Mouse (Mus musculus): ENCODE data around the gene Ctf2.

Ctf2 gene

DNA sequence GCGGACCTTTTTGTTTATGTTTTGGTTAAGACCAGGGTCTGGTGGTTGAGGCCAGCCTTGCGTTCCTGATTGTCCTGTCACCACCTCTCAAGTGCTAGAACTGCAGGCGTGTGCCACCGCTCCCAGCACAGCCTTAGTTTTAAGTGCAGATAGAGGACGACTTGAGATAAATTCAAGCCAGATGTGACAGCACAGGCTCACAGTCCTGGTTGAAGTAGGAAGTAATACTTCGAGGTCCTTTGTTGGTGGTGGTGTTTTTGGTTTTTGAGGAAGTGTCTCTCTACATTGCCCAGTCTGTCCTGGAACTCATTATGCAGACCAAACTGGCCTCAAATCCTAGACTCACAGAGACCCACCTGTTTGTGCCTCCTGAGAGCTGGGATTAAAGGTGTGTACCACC lies 27.8 kb upstream of the Ctf2 start:
- no peak for DNase-seq

DNA sequence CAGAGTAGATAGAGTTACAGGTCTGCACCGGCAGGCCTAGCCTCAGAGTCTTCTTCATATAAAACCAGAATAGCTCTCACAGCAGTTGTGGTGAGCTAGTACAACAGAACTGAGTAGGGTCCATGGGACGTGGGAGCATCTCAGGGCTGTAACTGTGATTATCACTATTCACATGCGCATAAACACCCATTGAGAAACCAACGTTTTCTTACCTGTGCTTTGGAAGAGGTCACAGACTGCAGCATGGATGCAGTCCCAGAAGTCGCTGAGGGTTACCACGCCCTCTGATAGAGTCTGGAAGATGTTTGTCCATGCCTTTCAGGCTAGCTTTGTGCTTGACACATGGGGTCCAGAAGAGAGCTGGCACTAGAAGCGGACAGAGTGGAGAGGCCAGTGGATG lies 21.8 kb upstream of the Ctf2 start:
- no peak for DNase-seq

DNA sequence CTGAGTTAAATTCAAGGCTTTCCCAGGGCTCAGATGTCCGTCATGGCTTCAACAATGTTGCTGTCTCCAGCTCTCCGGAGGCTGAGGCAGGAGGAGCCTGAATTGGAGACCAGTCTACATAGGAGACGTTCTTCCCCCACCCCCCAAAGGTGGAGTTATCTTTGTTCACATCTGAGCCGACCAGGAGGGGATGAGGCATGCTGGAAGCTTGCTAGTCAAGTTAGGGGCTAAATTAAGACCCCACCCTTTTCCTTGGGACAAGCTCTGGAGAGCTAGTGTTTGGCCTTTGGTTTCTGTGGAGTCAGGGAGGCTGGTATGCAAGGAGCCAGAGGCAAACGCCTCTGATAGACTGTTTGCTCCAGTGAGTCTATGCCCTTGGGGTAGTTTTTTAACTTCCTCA lies 21.2 kb upstream of the Ctf2 start:
- DNase-seq, result no peak

DNA sequence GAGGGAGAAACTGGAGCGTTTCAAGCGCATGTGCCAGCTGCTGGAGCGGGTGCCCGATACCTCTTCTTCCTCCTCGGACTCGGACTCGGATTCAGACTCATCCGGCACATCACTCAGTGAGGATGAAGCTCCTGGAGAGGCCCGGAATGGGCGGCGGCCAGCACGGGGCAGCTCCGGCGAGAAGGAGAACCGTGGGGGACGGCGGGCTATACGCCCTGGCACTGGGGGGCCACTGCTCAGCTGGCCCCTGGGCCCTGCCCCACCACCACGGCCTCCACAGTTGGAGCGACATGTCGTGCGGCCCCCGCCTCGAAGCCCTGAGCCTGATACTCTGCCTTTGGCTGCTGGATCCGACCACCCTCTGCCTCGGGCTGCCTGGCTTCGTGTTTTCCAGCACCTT lies 20.1 kb upstream of the Ctf2 start:
- DNase-seq, result peak; percentile 90

DNA sequence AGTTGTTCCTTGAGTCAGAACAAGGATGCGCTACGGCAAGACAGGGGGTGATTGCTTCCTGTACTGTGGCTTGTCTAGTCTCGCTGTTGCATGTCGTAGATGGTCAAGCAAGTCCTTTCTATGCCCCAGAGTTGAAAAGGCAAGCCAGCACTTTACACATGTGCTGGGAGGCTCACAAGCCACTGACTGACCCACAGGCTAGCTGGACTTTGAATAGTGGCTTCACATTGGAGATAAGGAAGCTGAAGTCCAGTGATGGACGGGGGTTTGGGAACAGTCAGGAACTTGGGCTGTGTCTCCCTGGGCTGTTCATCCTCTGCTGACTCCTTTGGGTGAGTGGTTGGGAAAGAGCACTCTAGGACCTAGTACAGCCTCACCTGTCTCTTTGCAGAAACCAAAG lies 19.7 kb upstream of the Ctf2 start:
- peak; percentile 84 for DNase-seq

DNA sequence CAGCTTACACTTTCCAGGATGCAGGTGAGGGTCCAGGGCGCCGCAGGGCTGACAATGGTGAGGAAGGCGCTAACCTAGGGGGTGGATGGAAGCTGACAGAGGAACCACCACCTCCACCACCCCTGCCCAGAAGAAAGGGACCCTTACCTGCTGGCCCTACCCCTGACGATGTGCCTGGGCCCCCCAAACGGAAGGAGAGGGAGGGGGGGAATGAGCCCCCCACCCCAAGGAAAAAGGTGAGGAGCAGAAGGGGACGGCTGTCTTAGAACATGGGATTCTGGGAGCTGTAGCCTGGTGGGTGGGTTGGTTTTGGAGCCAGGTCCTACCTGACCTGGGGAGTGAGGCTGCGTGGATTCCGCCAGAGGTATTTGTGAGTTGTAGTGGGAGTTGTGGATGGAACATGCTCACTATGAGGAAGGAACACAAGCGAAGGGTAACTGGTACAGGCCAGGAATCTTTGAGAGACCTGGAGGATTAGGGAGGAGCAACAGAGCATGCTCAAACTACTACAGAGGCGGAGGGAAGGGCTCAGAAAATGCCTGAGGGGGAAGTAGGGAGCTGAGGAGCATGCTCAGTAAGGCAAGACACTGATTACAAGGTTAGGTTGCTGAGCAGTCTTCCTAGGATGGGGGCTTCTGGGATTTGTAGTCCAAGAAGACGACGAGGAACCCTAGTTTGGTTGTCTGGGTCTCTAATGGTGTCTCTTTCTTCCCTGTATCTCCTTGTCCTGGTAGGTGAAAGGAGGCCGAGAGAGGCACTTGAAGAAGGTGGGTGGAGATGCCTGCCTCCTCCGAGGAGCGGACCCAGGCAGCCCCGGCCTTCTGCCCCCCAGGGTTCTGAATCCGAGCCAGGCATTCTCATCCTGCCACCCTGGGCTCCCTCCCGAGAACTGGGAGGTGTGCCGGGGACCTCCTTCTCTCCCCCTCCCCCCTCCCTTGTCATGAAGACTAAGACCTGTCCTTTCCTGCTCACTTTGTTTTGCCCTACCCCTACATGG lies 18.5 kb upstream of the Ctf2 start:
- DNase-seq, result peak; percentile 91

DNA sequence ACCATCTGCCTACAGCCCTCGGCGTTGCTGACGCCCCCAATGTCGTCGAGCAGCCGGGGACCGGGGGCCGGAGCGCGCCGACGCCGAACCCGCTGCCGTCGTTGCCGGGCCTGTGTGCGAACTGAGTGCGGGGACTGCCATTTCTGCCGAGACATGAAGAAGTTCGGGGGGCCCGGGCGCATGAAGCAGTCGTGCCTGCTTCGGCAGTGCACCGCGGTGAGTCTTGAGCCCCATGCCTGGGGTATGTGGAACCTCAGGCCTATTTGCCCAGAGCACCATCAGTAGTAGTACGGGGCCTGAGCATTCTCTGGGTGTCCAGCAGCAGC lies 16.2 kb upstream of the Ctf2 start:
- no peak for DNase-seq

DNA sequence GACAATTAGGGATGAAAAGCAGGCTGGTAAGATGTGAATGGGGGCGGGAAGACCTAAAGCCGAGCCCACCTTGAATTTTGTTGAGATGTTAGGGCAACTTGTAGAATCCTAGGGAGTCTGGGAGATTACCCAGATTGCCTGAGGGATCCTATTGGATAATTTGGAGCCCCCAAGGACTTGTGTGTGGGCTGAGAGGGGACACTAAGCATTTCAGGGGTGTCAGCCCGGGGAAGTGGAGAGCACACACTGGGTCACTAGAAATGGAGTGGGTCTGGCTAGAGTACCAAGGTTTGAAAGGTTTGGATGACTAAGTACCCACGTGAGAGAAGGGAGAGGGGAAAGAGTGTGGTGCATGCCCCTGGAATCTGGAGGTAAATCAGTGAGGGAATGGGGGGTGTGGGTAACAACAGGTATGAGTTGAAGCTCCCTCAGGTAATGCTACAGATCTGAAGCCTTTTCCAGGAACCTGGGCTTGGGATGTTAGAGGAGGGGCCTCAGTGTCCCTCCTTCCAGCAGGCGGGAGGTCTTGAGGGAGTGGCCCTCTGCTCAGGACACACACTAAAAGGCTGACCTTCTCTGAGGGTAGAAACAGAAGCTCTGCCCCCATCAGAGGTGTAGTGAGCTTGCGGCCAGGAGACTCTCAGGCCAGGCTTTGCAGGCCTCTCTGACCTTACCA lies 15.7 kb upstream of the Ctf2 start:
- peak; percentile 92 for DNase-seq

DNA sequence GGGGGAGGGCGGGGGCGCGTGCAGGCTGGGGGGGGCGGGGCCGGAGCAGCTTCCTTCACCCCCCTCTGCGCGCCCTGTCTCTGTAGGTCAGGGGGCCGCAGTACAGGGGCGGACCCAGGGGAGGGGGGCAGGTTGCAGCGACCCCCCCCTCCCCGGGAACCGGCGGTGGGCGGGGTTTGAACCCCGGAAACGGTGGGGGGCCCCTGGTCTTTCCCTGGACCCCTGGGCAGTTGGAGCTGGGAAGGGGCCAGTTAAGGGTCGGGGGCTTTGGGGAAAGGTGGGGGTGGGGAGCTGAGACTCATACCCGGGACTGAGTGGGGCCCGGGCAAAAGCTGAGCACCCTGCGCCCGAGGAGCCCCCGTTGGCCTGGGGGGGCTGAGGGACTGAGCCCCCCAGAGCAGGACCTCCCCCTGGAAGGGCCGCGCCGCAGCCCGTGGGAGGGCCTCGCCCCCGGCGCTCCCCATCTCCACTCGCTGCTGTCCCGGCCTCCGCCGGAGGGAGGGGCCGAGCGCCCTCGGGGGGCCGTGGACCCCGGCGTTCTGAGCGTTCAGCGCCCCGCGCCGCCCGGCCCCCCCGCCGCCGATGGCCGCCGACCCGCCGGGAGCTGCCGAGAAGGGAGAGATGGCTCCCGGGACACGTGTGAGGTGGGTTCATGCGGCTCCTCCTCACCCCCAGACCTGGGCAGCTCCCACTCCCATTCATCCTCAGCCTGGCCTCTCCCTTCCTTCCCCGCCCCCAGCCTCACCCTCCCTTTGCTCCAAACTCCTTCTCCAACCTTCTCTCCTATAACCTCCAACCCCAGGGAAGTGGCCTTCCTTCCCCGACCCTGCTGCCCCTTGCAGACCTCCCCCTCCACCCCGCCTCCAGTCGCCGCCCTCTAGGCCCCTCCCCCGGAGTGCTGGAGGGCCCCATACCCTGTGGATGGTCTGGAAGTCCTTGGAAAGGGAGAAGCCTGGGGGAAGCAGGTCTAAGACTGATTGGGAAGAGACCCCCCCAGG lies 14.8 kb upstream of the Ctf2 start:
- DNase-seq, result peak; percentile 97

DNA sequence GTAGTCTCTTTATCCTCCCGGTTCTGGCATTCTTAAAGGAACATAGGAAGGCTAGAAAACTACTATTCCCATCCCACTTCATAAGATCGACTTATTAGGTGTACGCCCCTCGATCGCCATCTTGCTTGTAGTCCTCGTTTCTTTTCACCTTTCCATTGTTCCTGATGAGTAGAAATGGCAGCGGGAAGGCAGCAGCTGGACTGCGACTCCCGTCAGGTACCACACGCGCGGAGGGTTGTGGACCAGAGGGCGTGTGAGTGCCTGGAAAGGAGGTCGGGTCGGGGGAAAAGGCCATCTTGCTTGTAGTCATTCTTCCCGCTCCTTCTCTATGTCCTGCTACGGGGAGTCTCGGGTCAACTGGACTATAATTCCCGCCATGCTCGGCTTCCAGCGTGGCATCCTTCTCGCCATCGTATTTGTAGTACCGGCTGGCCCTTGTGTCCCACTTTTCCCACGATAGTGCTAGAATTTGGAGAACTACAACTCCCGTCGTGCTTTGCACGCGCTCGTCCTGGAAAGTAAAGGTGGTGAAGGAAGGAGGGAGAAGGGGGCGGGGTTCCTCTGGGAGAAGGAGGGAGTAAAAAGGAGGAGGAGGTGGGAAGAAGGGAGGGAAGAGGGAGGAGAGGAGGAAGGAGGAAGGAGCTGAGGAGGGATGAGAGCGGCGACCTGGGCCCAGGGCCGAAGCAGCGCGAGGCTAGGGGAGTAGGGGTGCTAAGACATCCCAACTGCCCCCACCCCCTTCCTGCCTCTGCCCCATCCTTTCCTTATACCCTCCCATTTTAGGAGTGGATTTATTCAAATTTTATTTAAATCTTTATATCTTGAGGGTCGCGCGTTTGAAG lies 13.9 kb upstream of the Ctf2 start:
- DNase-seq, result peak; percentile 100

DNA sequence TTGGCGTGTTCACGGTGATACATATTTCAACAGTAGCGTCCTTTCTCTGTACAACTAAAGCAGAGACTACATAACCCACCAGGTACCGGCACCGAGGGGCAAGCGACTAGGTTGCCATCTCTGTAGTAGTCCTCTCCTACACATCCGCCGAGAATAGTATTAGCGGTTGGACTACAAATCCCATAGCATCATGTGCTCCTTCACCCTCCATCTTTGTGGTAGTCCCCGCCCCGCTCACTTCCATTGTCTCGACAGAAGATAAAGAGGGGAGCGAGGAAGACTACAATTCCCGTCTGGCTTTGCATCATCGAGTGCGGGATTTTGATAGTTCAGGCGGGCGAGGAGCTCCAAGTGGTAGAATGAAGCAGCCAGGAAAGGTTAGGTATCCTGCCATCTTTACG lies 13.3 kb upstream of the Ctf2 start:
- DNase-seq, result peak; percentile 100

DNA sequence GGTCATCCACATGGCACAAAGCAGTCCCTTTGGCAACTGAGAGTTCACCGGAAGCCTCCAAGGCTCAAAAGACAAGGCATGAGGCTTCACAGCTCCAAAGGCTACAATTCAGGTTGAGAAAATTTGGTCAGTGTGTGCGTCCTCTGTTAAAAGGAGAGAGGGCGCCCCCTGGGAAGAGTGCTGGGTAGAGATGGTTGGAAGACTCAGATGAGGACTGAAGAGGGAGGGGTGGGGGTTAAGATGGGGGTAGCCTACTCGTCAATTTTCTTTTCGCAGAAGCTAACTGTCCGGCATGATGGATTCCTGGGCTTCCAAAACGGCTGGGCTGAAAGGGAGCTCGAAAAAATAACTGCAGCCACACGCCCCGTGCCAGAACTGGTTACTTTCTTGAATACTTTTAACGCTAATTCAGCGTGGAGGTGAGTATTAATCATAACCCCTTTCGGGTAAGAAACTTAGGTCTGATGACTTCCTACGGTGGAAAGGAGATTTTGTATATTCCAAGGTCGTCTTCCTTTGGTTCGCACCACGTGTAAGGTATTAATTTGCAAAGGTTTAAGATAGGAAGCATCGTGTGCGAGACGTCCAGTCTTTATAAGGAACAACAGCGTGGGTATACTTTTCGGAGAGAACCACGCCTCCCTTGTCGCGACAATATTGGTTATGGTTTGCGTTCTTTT lies 12.5 kb upstream of the Ctf2 start, which contains the start of gene Fbxl19:
Fbxl19 (plus strand) TSS at position 178 of the 680 bp plus-strand sequence.
- DNase-seq, result peak; percentile 96

DNA sequence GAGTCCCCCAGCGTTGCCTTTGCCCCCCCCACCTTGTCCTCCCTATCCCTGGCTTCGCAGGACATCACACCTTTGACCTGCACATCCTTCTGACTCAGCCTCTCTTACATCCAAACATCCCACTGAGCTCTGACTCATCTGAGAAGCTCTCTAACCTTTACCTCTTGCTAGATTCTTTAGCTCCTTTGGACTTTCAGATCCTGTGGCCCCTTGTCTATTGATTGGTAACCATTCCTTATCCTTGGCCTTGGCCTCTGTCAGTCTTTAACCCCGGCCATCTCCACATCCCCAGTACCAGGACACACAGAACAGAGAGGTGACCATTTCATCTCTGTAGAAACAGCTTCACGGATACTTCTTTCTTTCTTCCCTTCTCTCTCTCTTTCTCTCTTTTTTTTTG lies 1.8 kb downstream of the Ctf2 start:
- DNase-seq, result no peak

DNA sequence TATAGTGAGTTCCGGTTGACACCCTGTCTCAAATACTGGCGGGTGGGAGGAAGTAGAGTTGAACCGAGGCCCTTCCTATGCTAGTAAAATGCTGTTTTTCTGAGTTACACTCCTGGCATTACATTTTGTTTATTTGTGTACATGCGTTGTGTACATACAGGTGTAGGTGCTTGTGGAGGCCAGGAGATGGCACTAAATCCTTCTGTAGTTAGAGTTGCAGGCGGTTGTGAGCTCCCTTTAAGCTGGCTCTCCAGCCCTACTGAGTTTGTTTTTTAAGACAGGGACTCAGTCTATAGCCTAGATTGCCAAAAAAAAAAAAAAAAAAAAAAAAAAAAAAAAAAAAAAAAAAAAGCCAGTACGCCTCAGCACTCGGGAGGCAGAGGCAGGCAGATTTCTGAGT lies 4.1 kb downstream of the Ctf2 start:
- no peak for DNase-seq

DNA sequence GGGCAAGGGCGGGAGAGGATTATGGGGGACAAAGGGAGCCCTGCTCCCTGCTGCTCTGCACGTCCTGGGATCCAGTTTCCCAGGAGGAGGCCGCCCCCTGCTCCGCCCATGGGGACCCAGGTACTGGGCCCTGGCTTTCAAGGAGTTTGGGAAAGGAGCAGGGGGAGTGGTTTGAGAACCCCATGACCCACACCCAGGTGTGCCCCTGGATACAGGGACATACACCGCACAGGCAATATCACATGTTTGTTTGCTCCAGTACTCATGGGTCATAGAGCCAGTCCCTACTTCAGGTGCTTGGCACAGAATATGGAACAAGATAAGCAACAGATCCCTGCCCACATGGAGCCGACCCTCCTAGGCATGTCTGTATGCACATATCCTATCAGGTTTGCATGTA lies 6.0 kb downstream of the Ctf2 start:
- DNase-seq, result no peak

DNA sequence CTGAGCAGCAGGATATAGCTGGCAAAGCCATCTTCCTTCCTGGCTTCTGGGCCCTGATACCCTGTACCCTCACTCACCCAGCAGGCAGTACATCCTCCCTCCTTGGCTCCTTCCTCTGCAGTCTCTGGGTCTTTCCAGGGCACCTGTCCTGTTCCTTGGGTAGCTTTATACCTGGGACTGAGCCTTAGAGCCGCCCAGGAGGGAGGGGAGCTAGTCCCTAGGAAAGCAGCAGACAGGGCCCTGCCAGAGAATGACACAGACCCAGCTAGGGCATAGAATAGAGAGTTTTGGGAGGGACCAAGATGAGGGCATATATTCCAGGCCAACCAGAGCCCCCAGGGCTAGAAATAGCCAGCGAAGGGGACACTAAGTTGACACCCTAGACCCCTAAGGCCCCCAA lies 6.5 kb downstream of the Ctf2 start:
- DNase-seq, result no peak

DNA sequence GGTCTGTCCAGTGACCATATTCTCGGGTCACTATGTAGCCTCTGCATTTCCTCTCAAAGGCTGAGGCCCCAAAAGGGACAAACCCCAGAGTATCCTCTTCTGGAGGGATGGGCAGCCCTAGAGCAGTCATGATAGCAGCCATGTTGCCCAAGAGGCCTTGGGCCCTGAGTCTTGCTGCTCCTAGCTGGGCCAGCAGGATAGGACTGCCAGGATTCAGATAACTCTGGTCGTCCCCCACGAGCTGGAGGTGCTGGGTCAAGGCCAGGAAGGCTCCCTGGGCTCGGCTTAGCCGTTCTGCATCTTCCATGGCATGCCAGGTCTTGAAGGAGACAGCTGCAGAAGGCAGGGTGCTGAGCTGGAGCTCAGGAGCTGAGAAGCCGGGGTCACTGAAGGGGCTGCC lies 12.7 kb downstream of the Ctf2 start:
- DNase-seq, result peak; percentile 86

DNA sequence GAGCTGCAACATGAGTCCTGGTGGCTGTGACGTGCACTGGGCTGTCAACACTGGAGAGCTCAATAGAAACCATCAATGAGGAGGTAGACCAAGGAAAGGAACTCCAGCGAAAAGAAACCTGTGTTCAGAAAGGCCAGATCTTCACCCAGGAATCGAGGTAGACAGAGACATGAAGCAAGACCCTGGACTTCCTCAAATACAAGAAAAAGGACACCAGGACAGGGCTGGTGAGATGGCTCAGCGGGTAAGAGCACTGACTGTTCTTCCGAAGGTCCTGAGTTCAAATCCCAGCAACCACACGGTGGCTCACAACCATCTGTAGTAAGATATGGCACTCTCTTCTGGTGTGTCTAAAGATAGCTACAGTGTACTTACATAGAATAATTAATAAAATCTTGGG lies 13.6 kb downstream of the Ctf2 start:
- DNase-seq, result peak; percentile 40

DNA sequence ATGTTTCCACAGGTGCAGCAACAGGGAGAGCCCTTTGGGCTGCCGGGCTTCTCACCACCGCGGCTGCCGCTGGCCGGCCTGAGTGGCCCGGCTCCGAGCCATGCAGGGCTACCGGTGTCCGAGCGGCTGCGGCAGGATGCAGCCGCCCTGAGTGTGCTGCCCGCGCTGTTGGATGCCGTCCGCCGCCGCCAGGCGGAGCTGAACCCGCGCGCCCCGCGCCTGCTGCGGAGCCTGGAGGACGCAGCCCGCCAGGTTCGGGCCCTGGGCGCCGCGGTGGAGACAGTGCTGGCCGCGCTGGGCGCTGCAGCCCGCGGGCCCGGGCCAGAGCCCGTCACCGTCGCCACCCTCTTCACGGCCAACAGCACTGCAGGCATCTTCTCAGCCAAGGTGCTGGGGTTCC lies 15.0 kb downstream of the Ctf2 start:
- peak; percentile 94 for DNase-seq

DNA sequence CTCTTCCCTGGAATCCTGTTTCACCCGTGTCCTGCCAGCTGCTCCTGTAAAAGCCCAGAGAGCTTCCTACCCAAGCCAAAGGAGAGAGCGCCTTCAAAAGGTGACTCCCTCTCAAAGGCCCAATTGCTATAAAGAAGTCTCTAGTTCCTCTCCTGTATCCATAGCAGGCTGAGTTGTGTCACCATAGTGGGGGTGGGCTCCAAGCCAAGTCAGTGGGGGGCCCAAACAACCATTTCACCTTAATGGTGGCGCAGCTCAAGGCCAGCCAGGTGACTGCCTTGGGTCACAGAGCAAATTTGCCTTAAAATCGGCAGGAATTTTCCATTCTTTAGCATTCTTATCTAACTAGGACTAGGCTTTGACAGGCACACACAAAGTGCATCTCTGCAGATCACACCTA lies 17.1 kb downstream of the Ctf2 start:
- DNase-seq, result peak; percentile 80

Data from heart, adult 11 months (tissue).